Mouse (Mus musculus): ENCODE measurements at regions not wholly inside any gene's neighbourhood (a gene's known extent, or its start where the extent isn't known, plus 50 kb on each side); places are given as distances from the start of the nearest gene placed in this dataset.

DNA sequence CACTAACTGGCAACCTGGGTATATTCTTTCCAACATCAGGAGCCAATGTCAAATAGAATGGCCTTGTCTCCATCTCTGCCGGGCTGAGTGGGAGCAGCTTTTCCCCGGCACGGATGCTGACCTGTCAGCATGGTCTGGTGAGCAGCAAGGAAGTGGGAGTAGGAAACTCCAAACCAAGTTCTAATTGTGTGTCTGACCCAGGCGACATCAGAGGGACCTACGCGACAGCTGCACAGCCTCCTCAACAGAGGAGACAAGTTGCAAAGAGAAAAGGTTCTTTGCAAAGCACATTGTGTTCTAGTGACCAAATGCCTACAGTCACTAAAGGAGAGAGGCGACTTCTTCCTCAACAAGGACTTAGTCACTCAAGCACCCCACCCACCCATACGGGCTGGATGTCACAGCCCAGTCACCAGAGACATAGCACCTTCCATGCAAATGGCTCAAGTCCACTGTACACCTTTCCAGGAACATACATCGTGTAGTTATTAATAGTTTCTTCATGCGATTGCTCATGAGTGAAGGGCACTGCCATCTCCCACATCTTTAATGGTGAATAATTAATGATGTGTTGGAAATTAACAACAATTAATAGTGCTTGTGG lies 334.8 kb upstream of the Hnrnpa3 start:
- no peak for DNase-seq (ENCODE audit: low read depth, low spot score)

DNA sequence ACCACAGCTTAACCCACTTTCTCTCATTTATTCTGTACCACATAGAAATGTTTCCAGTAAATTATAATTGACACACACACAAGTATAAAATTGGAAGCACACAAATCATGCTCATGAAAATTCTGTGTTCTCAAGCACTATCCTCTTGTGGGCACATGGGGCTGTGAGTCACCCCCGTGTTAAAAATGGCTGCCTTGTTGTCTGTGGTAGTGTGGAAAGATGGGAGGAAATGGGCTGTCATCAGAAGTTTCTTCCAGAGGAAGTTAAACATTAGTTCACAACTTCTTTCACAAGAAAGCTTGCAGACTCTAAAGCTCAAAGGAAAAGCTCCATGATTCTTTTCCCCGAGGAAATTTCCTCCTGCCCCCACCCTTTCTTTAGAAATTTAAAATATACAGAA lies 329.5 kb upstream of the Hnrnpa3 start:
- no peak for DNase-seq (ENCODE audit: low read depth, low spot score)

- no peak for DNase-seq (ENCODE audit: low read depth, low spot score)
Observed at GRCm38 (mm10) chr2:75341310-75341709, 317.8 kb upstream of the Hnrnpa3 start.

GRCm38 (mm10) chr2:75341726-75342280 lies 317.3 kb upstream of the Hnrnpa3 start:
- DNase-seq (ENCODE audit: low read depth, low spot score), result no peak

DNA sequence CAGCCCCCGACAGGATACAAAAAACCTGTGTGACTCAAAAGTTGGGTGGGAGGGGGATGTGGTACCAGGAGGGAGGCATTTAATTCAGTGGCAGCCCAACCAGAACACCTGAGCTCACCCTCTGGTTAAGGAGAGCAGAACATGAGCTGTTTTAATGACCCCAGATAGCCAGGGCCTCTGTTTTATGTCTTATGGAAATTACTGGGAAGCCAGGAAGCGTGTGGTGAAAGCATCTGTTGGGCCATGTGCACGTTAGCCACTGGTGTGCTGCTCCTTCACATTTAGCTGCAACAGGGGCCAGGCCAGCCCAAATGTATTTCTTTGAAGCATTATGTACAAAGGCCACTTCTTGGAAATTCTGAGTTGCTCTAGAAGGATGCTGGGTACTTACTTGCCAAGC lies 308.2 kb upstream of the Hnrnpa3 start:
- no peak for DNase-seq (ENCODE audit: low read depth, low spot score)

GRCm38 (mm10) chr2:75351965-75352364 lies 307.1 kb upstream of the Hnrnpa3 start:
- no peak for DNase-seq (ENCODE audit: low read depth, low spot score)

- DNase-seq (ENCODE audit: low read depth, low spot score), result no peak
Observed at GRCm38 (mm10) chr2:75352564-75352963, 306.5 kb upstream of the Hnrnpa3 start.

DNA sequence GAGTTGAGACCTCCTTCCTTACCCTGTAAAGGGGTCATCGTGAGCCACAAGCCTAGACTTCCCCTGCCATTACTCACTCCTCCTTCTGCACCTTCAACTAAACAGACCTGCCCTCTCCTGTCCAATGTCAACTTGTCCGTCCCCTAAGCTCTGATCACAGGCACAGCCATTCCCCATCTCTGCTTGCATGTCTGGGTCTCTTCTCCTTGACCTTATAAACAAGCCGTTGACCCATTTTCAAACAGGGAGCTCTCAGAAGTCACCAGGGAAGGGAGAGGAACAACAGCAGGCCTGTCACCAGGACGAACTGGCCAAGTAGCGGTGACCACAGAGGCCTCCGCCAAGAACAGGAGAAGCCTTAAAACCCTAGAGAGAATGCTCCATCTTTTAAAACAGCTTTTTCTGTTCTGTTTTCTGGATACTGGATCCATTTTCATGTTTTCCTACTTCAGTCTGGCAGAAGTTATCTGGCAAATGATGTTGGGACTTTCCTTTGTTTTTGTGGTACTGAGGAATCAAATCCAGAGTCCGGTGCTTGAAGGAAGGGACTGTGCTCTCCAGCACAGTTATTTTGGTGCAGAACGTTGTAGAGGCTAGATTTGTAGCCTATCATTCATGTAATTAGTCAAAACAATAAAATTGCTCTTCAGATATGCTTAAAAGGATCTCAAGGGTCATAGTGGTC lies 302.2 kb upstream of the Hnrnpa3 start:
- DNase-seq (ENCODE audit: low read depth, low spot score), result no peak

GRCm38 (mm10) chr2:75357516-75357915 lies 301.5 kb upstream of the Hnrnpa3 start:
- no peak for DNase-seq (ENCODE audit: low read depth, low spot score)

DNA sequence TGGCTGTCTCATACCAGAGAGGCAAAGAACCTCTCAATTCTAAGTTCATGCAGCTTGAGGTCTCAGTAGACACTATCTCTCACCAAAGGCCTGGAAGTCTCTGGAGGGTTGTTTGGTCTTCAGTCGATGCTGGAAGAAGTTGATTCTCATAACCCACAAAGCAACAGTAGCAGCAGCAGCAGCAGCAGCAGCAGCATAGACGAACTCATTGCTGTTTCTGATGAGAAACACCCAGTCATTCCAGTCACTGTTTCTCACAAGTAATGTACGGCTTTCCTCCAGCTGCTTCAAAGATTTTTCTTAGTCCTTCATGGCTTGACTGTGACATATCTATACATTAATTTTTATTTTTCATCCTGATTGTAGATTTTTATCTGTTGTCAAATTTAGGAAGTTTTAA lies 298.1 kb upstream of the Hnrnpa3 start:
- no peak for DNase-seq (ENCODE audit: low read depth, low spot score)

DNA sequence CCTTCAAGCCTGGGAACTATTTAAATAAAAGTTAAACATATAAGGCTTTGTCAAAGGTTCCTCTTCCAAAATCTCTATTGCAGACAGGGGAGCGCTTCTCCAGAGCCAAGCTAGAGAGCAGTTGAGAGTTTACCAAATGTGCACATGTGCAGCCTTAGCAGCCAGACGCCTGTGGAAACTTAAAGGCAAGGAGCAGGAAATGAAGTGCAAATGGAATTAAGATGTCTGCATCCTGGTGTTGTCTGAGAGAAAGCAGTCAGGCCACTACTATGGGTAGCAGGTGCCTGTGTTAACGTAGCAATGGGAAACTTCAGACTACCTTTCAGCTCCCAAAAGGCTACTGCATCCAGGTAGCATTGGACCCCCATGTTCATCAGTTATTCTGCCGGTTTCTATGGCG lies 282.4 kb upstream of the Hnrnpa3 start:
- no peak for DNase-seq (ENCODE audit: low read depth, low spot score)

DNA sequence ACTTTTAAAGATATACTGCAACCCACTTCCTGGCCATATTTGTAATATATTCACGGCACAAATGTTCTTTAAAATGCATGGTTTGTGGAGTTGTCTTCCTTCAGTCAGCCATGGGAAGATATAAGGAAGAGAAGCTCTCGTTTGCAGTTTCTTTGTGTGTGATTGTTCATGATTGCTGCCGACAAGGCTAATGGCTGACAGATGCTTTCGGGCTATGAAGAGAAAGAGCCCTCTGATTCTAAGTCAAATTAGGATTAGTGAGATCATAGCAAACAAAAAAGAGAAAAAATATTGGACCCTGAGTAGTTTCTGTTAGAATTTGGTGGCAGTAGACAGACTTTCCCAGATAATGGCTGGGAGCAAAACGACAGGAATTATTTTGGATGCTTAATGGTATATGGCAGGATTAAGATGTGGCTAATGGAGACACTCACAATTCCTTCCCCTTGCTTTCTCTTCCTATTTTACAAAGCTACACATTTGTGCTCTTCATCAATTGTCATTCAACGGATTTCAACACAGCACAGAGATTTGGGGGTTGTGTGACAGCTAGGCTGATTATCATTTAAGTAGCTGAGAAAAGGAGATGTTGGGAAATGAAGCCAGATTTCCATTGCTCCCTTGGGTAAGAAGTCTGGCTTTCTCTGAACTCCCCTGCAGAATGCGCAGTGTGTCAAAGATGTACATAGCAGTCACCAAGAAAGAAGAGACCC lies 273.4 kb upstream of the Hnrnpa3 start:
- DNase-seq (ENCODE audit: low read depth, low spot score), result no peak

DNA sequence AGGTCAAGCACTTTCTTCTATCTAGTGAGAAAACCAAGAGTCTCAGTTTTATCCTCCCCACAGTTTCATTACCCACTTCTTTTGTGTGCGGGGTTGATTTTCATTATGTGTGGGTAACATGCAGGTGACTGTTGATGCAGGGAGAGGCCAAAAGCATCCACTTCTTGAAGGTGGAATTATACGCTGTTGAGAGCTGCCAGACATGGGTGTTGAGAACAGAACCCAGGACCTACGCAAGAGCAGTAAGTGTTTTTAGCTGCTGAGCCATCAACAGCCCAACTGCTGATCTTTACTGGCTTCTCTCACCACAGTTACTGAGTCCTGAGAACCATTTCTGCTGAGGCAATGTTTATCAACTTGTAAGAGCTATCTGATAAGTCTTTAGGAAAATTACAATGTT lies 272.4 kb upstream of the Hnrnpa3 start:
- DNase-seq (ENCODE audit: low read depth, low spot score), result no peak

GRCm38 (mm10) chr2:75392041-75392440 lies 267.0 kb upstream of the Hnrnpa3 start:
- no peak for DNase-seq (ENCODE audit: low read depth, low spot score)

DNA sequence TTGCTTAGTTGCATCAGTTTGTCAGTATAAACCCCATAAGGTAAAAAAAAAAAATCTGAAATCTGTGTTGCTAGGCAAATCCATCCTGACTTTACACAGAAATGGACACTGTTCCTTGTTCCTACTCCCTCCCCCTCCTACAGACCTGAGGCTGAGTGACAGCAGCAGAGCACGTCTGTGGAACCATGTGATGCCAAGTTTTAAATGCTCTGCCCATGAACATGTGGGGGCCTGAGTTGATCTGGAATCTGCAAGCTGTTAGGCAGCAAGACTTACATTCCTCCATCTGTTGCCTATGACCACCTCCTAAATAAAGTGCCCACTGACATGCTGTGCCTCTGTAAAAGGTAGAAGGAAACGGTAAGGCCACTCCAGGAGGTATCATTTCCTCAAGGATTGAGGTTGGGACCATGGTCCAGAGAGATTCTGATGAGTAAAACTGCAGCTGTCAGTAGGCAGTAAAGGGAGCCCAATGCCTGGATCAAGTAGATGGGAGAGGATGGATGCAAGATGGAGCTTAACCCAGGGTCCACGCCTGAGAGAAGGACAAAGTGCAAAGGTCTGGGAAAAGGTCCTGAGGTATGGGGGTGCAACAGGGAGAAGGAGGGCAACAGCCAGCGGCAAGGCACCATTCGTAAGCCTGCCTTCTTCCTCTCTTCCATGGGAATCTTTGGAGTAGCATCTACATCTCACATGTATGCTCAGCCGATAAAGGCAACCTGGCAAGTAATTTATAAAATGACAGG lies 264.0 kb upstream of the Hnrnpa3 start:
- no peak for DNase-seq (ENCODE audit: low read depth, low spot score)

GRCm38 (mm10) chr2:75396016-75396415 lies 263.0 kb upstream of the Hnrnpa3 start:
- no peak for DNase-seq (ENCODE audit: low read depth, low spot score)

DNA sequence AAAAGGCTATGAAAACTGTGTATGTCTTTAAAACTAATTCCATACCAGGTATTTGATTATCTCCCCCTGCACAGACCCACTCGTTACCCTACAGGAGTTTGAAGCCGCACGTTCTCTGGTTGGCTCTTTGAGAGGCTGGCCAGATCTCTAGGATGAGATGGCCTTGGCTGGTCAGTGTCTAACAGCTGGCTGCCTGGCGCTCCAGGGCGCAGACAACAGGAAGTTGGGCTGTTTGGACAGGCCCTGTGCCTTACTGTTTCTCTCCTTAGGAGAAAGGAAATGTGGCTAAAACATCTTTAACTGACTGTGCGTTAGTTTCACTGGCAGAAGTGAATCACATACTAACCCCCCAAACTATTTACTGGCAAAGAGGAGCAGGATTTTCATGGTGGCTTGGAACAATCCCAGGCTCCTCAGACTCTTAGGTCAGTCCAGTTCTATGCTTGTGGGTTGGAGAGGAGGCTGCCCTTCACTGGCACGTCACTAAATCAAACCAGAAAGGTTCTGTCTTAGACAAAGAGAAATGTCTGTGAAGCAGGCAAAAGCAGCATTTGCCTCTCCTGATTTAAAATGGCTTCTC lies 258.7 kb upstream of the Hnrnpa3 start:
- DNase-seq (ENCODE audit: low read depth, low spot score), result no peak

- DNase-seq (ENCODE audit: low read depth, low spot score), result no peak
Observed at GRCm38 (mm10) chr2:75403791-75404190, 255.3 kb upstream of the Hnrnpa3 start.

GRCm38 (mm10) chr2:75405524-75406214 lies 253.4 kb upstream of the Hnrnpa3 start:
- no peak for DNase-seq (ENCODE audit: low read depth, low spot score)

DNA sequence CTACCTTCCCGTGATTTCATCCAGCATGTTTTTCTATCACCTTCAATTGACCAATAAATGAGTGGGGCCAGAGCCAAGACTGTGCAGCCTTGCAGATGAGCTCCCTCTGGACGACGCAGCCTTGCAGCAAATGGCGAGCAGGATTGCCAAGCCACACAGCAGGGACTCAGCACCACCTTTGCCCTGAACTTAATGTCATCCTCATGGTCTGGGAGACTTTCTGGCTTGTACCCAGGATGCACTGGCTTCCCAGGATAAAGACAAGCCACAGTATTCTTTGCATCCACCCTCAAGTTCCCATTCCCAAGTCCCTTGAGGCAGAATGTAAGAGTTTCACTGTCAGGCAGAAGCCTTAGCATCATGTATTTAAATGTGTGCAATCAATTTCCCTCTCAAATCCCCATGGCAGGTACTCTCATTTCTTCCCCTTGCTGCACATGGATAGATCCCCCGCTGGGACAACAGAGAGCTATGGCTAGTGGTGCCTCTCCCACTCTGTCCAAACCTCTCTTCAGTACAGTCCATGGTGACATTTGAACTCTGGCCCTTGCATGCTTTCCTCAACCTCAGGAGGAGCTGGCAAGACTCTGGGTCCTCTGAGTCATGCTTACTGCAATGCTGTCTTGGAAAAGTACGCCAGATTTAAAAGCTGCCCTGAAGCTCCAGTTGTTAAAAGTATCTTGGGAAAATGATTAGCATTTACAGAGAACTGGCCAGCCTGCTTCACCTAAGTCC lies 252.2 kb upstream of the Hnrnpa3 start:
- DNase-seq (ENCODE audit: low read depth, low spot score), result no peak
